Mouse (Mus musculus) midbrain, embryonic 16.5 days (tissue): ENCODE data around the gene Litaf. TPM values are rescaled to one million over a fixed set of nuclear protein-coding genes. Genes with fewer than 3 reads are reported as not detected.
"Not testable (repeated sequence)": the region's sequence is repeated elsewhere in the genome, so short reads cannot be mapped to it uniquely, and the experiment has no call there.

ENCODE experiments used
- ATAC-seq: fragments of 200-750 bp; cut with Nextera tagmentation; 2 replicates; pipeline ENCODE4 v1.8.0; 2017; ENCODE audit warnings: moderate TSS enrichment
- H3K27ac ChIP-seq: fragments of 300-500 bp; sonication (generic); 2 replicates; pipeline ENCODE4 v1.5.1; 2014; ENCODE audit warnings: mild to moderate bottlenecking, low read length, mixed read lengths
- H3K27me3 ChIP-seq: fragments of 300-500 bp; sonication (generic); 2 replicates; pipeline ENCODE4 v1.6.1; 2014; ENCODE audit warnings: low read depth, low read length, mixed read lengths; ENCODE audit not compliant: control insufficient read depth, insufficient read depth
- H3K36me3 ChIP-seq: fragments of 300-500 bp; sonication (generic); 2 replicates; pipeline ENCODE4 v1.6.1; 2014; ENCODE audit warnings: mild to moderate bottlenecking, low read length, moderate library complexity, mixed read lengths; ENCODE audit not compliant: control insufficient read depth, insufficient read depth
- H3K4me1 ChIP-seq: fragments of 300-500 bp; sonication (generic); 2 replicates; pipeline ENCODE4 v1.6.1; 2014; ENCODE audit warnings: mild to moderate bottlenecking, low read length, mixed read lengths; ENCODE audit not compliant: control insufficient read depth, insufficient read depth
- H3K4me2 ChIP-seq: fragments of 300-500 bp; sonication (generic); 2 replicates; pipeline ENCODE4 v1.6.1; 2014; ENCODE audit warnings: mild to moderate bottlenecking, low read length, mixed read lengths
- H3K4me3 ChIP-seq: fragments of 300-500 bp; sonication (generic); 2 replicates; pipeline ENCODE4 v1.5.1; 2014; ENCODE audit warnings: low read depth, mild to moderate bottlenecking, low read length, moderate library complexity, mixed read lengths
- H3K9ac ChIP-seq: fragments of 300-500 bp; sonication (generic); 2 replicates; pipeline ENCODE4 v1.6.1; 2014; ENCODE audit warnings: low read depth, low read length, mixed read lengths
- H3K9me3 ChIP-seq: fragments of 300-500 bp; sonication (generic); replicated peaks from 2 replicates; pipeline ENCODE4 v1.6.1; 2014; ENCODE audit warnings: mild to moderate bottlenecking, low read length, mixed read lengths; ENCODE audit not compliant: control insufficient read depth, poor library complexity, severe bottlenecking
- WGBS: fragments of 180-500 bp; shearing (Covaris S2); extraction: QIAGEN DNeasy Blood & Tissue Kit; methylation state at CpG from one replicate; pipeline ENCODE4 v1.1.7; 2014; 5-methylcytosine and 5-hydroxymethylcytosine counted together
- polyA plus RNA-seq: library from polyadenylated mRNA; unstranded; fragments of >200 nt; fragmentation: Nextera tagmentation; extraction: Ambion mirVana; gene quantifications from 2 replicates; pipeline ENCODE4 v1.2.1, GENCODE M21; 2015

Gene Litaf
- polyA plus RNA-seq, 1 experiment from 2014 or later = 25.4 TPM

DNA sequence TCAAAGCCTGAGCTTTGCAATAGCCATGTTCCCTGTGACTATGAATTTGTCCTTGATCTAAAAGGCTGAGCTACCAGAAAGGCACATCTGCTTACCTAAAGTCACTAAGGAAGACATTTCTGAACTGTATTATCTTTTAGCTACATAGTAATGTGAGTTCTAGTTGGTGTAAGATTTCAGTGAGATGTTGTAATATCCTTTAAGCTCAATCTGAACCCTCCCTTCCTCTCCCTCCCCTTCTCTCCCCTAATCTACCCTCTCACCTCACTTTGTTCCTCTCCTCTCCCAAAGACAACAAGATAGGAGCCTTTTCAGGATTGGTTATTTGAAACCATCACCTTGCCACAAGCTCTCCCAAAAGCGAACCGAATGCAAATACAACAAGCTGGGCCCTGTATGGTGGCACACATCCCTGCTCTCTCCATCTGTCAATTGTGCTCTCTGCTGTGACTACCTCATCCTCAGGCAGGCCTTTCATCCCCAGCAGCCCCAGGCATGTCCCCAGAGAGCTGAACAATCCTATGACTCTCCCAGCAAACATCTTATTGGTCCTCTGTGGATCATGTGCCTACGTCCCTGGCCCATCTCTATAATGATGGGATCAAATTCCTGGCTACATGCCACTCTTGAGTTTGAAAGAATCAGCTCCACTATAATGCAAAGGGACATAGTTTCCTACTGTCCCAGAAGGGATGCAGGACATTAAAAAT, 44.4 kb downstream of the Litaf start:
- 45% methylated on average over 3 of the region's 3 CpGs for WGBS
- peak; percentile 68; the same call in 1 of the 2 replicates for ATAC-seq
- no peaks in the 10 kb centered on the region for H3K27me3 ChIP-seq
- no peak overlapping the region for H3K4me2 ChIP-seq
- H3K4me1 ChIP-seq = no peaks in the 10 kb centered on the region
- no peaks in the 10 kb centered on the region for H3K9me3 ChIP-seq
- no peak overlapping the region for H3K9ac ChIP-seq
- H3K4me3 ChIP-seq = no peak overlapping the region
- no peaks in the 10 kb centered on the region for H3K36me3 ChIP-seq
- H3K27ac ChIP-seq = no peak overlapping the region

- ATAC-seq = no peak
- Histone ChIP-seq H3K4me3 (no peak overlapping the region), H3K9ac (no peak overlapping the region), H3K4me1 (no peaks in the 10 kb centered on the region), H3K4me2 (no peak overlapping the region), H3K36me3 (no peaks in the 10 kb centered on the region), H3K27me3 (no peaks in the 10 kb centered on the region), H3K27ac (no peak overlapping the region), H3K9me3 (no peaks in the 10 kb centered on the region)
- WGBS = 66% methylated on average over 11 of the region's 11 CpGs
These were observed 48.0 kb downstream of the Litaf start for GRCm38 (mm10) chr16:11017807-11018595.

DNA sequence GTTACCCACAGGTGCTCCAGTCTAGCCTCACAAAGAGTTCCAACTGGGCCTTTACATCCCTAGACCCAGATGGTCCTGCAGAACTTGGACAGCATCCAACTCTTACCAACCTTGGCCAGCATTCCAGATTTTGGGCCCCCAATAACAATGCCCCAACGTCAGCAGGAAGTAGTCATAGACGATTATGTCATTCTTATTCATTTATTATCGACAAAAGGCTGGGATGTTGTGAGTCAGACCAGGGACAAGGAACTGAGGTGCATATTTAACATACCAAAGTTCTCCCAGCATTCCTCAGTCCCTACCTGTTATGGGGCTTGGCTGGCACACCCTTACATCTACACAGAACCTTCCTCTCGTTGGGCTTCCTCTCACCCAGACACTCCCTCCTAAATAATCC, 49.6 kb downstream of the Litaf start:
- 81% methylated on average over 4 of the region's 4 CpGs for WGBS
- ATAC-seq = no peak
- no peaks in the 10 kb centered on the region for H3K27me3 ChIP-seq

DNA sequence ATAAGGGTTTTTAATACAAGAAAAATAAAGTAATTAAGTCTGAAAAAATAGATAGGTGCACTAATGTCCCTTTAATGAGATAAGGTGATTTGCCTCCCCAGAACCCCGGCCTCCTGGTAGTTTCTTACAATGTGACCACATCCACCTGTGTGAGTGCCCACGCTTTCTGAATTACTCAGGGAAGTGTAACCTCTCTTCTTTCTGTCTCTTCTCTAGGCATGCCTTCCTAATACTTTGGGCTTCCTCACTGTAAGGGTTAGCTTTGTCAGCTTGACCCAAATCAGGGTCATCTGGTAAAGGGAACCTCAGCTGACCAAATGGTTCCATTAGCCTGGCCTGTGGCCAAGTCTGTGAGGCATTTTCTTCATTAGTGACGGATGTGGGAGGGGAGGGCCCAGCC, 51.5 kb downstream of the Litaf start:
- no peaks in the 10 kb centered on the region for H3K27me3 ChIP-seq
- no peak for ATAC-seq
- H3K9me3 ChIP-seq = no peaks in the 10 kb centered on the region
- no peaks in the 10 kb centered on the region for H3K4me1 ChIP-seq
- 81% methylated on average over 3 of the region's 3 CpGs for WGBS
- no peak overlapping the region for H3K27ac ChIP-seq
- H3K9ac ChIP-seq = no peak overlapping the region
- H3K36me3 ChIP-seq = no peaks in the 10 kb centered on the region
- H3K4me2 ChIP-seq = no peak overlapping the region
- no peak overlapping the region for H3K4me3 ChIP-seq

More for the DNA sequence above, 49.6 kb downstream of the Litaf start:
- H3K9ac ChIP-seq = no peak overlapping the region
- no peaks in the 10 kb centered on the region for H3K9me3 ChIP-seq
- no peak overlapping the region for H3K27ac ChIP-seq
- no peaks in the 10 kb centered on the region for H3K4me1 ChIP-seq
- H3K4me3 ChIP-seq = no peak overlapping the region
- no peak overlapping the region for H3K4me2 ChIP-seq
- H3K36me3 ChIP-seq = no peaks in the 10 kb centered on the region

GRCm38 (mm10) chr16:11013464-11014147, 52.4 kb downstream of the Litaf start:
- not testable (repeated sequence) for H3K9me3 ChIP-seq, H3K36me3 ChIP-seq, H3K27me3 ChIP-seq, ATAC-seq, H3K4me2 ChIP-seq, H3K4me3 ChIP-seq, H3K27ac ChIP-seq, H3K4me1 ChIP-seq, H3K9ac ChIP-seq
- 97% methylated on average over 11 of the region's 19 CpGs for WGBS

DNA sequence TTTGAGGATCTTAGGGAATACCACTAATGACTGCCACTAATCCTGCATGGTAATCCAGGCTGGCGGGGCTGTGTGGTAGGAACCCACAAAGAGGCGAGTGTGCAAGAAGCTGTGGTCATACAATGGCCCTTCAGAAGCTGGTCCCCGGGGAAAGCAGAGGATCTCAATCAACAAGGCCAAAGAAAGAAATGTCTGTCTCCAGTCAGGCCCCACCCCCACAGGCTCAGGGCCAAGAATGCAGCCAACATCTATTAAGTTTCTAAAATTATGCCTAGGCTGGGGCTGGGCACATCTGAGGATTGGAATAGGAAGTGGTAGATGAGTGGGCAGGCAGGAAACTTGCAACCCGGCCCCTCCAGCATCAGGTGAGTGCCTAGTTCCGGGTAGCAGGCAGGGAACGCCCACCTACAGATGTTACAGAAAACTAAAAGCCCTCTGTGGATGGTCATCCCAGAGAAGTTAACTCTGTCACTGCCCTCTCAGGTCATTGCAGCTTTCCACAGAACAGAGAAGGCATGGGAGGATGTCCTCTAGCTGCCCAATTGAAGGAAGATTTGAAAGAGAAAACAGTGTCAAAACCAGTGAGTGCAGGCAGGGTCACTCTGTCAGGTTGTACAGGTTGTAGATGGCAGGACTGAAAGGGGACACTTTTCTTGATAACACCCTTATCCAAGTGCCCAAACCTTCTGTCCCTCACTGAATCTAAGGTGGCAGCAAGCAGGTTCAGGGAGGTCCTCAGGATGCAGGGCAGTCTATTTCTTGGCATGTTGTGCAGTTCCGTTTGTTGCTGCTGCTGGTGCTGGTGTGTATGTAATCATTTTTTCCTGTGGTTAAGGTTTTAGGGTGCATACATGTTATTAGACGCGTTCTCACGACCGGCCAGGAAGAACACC, 53.1 kb downstream of the Litaf start:
- H3K27ac ChIP-seq = no peak overlapping the region
- H3K4me1 ChIP-seq = no peaks in the 10 kb centered on the region
- H3K36me3 ChIP-seq = no peaks in the 10 kb centered on the region
- peak; percentile 80 for ATAC-seq
- no peak overlapping the region for H3K9ac ChIP-seq
- no peaks in the 10 kb centered on the region for H3K27me3 ChIP-seq
- H3K9me3 ChIP-seq = no peaks in the 10 kb centered on the region
- no peak overlapping the region for H3K4me2 ChIP-seq
- 64% methylated on average over 11 of the region's 11 CpGs for WGBS
- no peak overlapping the region for H3K4me3 ChIP-seq

GRCm38 (mm10) chr16:11011939-11012338, 54.0 kb downstream of the Litaf start:
- Histone ChIP-seq H3K4me3 (no peak overlapping the region), H3K4me2 (no peak overlapping the region), H3K36me3 (no peaks in the 10 kb centered on the region), H3K4me1 (no peaks in the 10 kb centered on the region), H3K9me3 (no peaks in the 10 kb centered on the region), H3K27ac (no peak overlapping the region), H3K27me3 (no peaks in the 10 kb centered on the region), H3K9ac (no peak overlapping the region)
- WGBS = 98% methylated on average over 4 of the region's 4 CpGs
- no peak for ATAC-seq

- no peaks in the 10 kb centered on the region for H3K4me1 ChIP-seq
- H3K4me2 ChIP-seq = no peak overlapping the region
- no peaks in the 10 kb centered on the region for H3K36me3 ChIP-seq
- no peak for ATAC-seq
- H3K4me3 ChIP-seq = no peak overlapping the region
- no peaks in the 10 kb centered on the region for H3K27me3 ChIP-seq
- no peak overlapping the region for H3K27ac ChIP-seq
- no peaks in the 10 kb centered on the region for H3K9me3 ChIP-seq
- WGBS = 91% methylated on average over 2 of the region's 2 CpGs
- H3K9ac ChIP-seq = no peak overlapping the region
These were observed 54.8 kb downstream of the Litaf start for GRCm38 (mm10) chr16:11011206-11011605.
